ENCODE assay signal across 15 mouse cellular contexts in genomic region chr2:165745306-165746098, GRCm38 (mm10).
A peak's percentile ranks its signal among the peaks of the same experiment; 100 is the strongest.
DNase-seq lines count a peak whose midpoint lies in the region; ATAC-seq and TF ChIP-seq lines count a peak whose summit lies in the region.
"Had no signal": no experiment of that assay in that cellular context is flagged by ENCODE, and none has a peak within 500 bp of the region (broad histone marks: within the 10 kb centered on the region; RNA-seq: fewer than 3 reads in every experiment).

No protein-coding gene starts in this region.

- no peaks in the 10 kb centered on the region for H3K27me3 ChIP-seq in kidney, adult 2 months (replicated peaks; ENCODE audit: control insufficient read depth, insufficient read depth, low read length)
- no peaks in the 10 kb centered on the region for H3K27me3 ChIP-seq in kidney, embryonic 16.5 days (ENCODE audit: insufficient read depth, low read length)
- H3K27me3 ChIP-seq in forebrain, embryonic 11.5 days (ENCODE audit: control insufficient read depth, insufficient read depth, low read length), result 0 out of 2 replicates have a peak, but pooled peaks cover 3% of the 10 kb centered on the region
- H3K27me3 ChIP-seq in neural tube, embryonic 15.5 days (replicated peaks), result no peaks in the 10 kb centered on the region; the same call in 1 of the 2 replicates

- H3K27ac ChIP-seq in kidney, adult 2 months (ENCODE audit: insufficient read depth, low read depth, low read length), result no peak overlapping the region
- H3K27ac ChIP-seq in kidney, embryonic 16.5 days (ENCODE audit: low read length), result no peak overlapping the region
- H3K27ac ChIP-seq in forebrain, embryonic 11.5 days (ENCODE audit: low read depth, low read length), result peak overlapping the region; percentile 2; the same call in 1 of the 2 replicates
- H3K27ac ChIP-seq in neural tube, embryonic 15.5 days (replicated peaks), result peak overlapping the region; percentile 82
- H3K27ac ChIP-seq: limb, embryonic 13.5 days had no signal

- no peak overlapping the region for H3K9ac ChIP-seq in kidney, embryonic 16.5 days (replicated peaks; ENCODE audit: low read length)
- no peak overlapping the region for H3K9ac ChIP-seq in forebrain, embryonic 11.5 days (ENCODE audit: low read length)
- no peak overlapping the region for H3K9ac ChIP-seq in neural tube, embryonic 15.5 days (replicated peaks)
- H3K9ac ChIP-seq: limb, embryonic 13.5 days had no signal

- H3K9me3 ChIP-seq in kidney, embryonic 16.5 days (ENCODE audit: low read length), result no peaks in the 10 kb centered on the region
- H3K9me3 ChIP-seq in forebrain, embryonic 11.5 days (ENCODE audit: control insufficient read depth, low read length), result no peaks in the 10 kb centered on the region
- no peaks in the 10 kb centered on the region for H3K9me3 ChIP-seq in neural tube, embryonic 15.5 days (replicated peaks)
- H3K9me3 ChIP-seq: limb, embryonic 13.5 days had no signal

- peak; percentile 25 for DNase-seq in kidney, adult 2 months
- peak; percentile 41 for DNase-seq in brain, adult 2 months (ENCODE audit: low read depth, low spot score)
- peak; percentile 67 for DNase-seq in forebrain, embryonic 11.5 days (ENCODE audit: low spot score)
- no peak for DNase-seq in lung, postnatal 10 days
- no peak for DNase-seq in thymus, postnatal 14 days
- DNase-seq: adrenal gland, postnatal 25 days; cerebellum, adult 9-10 months; heart, adult 11 months; heart, postnatal 14 days; kidney, adult 9 months; right cerebral cortex, postnatal 25 days had no signal

- no peak for ATAC-seq in kidney, embryonic 16.5 days (ENCODE audit: low FRiP score, low TSS enrichment)
- peak; percentile 80 for ATAC-seq in forebrain, embryonic 11.5 days (replicated peaks; ENCODE audit: low FRiP score)
- peak; percentile 48; the same call in 1 of the 2 replicates for ATAC-seq in neural tube, embryonic 15.5 days (ENCODE audit: low FRiP score)
- no peak for ATAC-seq in monocyte, adult 5-6 weeks (replicated peaks; ENCODE audit: insufficient number of reproducible peaks, low FRiP score, low TSS enrichment, poor library complexity, severe bottlenecking)

- no peak overlapping the region for H3K4me2 ChIP-seq in kidney, embryonic 16.5 days (replicated peaks; ENCODE audit: low read depth, low read length)
- peak overlapping the region; percentile 33; the same call in 1 of the 2 replicates for H3K4me2 ChIP-seq in forebrain, embryonic 11.5 days (ENCODE audit: low read depth, low read length, severe bottlenecking)
- no peak overlapping the region for H3K4me2 ChIP-seq in neural tube, embryonic 15.5 days
- H3K4me2 ChIP-seq: limb, embryonic 13.5 days had no signal

- H3K4me1 ChIP-seq in kidney, adult 2 months (ENCODE audit: control insufficient read depth, insufficient read depth, low read length), result no peaks in the 10 kb centered on the region
- peaks cover 20% of the 10 kb centered on the region for H3K4me1 ChIP-seq in kidney, embryonic 16.5 days (ENCODE audit: insufficient read depth, low read length)
- peaks cover 25% of the 10 kb centered on the region for H3K4me1 ChIP-seq in forebrain, embryonic 11.5 days (replicated peaks; ENCODE audit: control insufficient read depth, insufficient read depth, low read length)
- H3K4me1 ChIP-seq in neural tube, embryonic 15.5 days, result peaks cover 32% of the 10 kb centered on the region

- TF ChIP-seq POLR2A in kidney, adult 2 months (IDR thresholded peaks at IDR 0.05; ENCODE audit: low read depth, low read length), result no peak

- TF ChIP-seq CTCF in kidney, adult 2 months (conservative IDR thresholded peaks at IDR 0.05; ENCODE audit: insufficient read depth, insufficient read length, low read depth, low read length), result no peak

- no peak overlapping the region for H3K4me3 ChIP-seq in kidney, adult 2 months (ENCODE audit: insufficient read depth, low read depth, low read length)
- H3K4me3 ChIP-seq in kidney, embryonic 16.5 days (ENCODE audit: low read length), result no peak overlapping the region
- no peak overlapping the region for H3K4me3 ChIP-seq in forebrain, embryonic 11.5 days (ENCODE audit: low read depth, low read length)
- no peak overlapping the region for H3K4me3 ChIP-seq in neural tube, embryonic 15.5 days (replicated peaks)
- H3K4me3 ChIP-seq: limb, embryonic 13.5 days had no signal

- 76% methylated on average over 18 of the region's 18 CpGs for WGBS in kidney, adult 2 months
- 72% methylated on average over 18 of the region's 18 CpGs for whole genome bisulfite sequencing in kidney, embryonic 16.5 days
- WGBS in forebrain, embryonic 11.5 days, result 13% methylated on average over 18 of the region's 18 CpGs
- 46% methylated on average over 18 of the region's 18 CpGs for WGBS in neural tube, embryonic 15.5 days

- H3K36me3 ChIP-seq in kidney, adult 2 months (ENCODE audit: control insufficient read depth, insufficient read depth, low read length), result no peaks in the 10 kb centered on the region
- no peaks in the 10 kb centered on the region for H3K36me3 ChIP-seq in kidney, embryonic 16.5 days (ENCODE audit: insufficient read depth, low read length)
- no peaks in the 10 kb centered on the region for H3K36me3 ChIP-seq in forebrain, embryonic 11.5 days (ENCODE audit: control insufficient read depth, insufficient read depth, low read length)
- no peaks in the 10 kb centered on the region for H3K36me3 ChIP-seq in neural tube, embryonic 15.5 days
- H3K36me3 ChIP-seq: limb, embryonic 13.5 days had no signal

Comparison
In these comparisons a context has a peak if more than half of its experiments do, and no peak if none do; other contexts are left out.
1. DNase-seq: peak in kidney, adult 2 months (single experiment), brain, adult 2 months (single experiment) and forebrain, embryonic 11.5 days (single experiment); none in lung, postnatal 10 days (single experiment) and thymus, postnatal 14 days (single experiment).
2. H3K27ac ChIP-seq: peak in forebrain, embryonic 11.5 days (single experiment) and neural tube, embryonic 15.5 days (single experiment); none in kidney, adult 2 months (single experiment) and kidney, embryonic 16.5 days (single experiment).
3. ATAC-seq: peak in forebrain, embryonic 11.5 days (single experiment) and neural tube, embryonic 15.5 days (single experiment); none in kidney, embryonic 16.5 days (single experiment) and monocyte, adult 5-6 weeks (single experiment).